Mouse (Mus musculus): ENCODE measurements around the gene Aamp. TPM values are rescaled to one million over a fixed set of nuclear protein-coding genes. Genes with fewer than 3 reads are reported as not detected.

Gene Aamp
- polyA plus RNA-seq, 1 experiment from 2014 or later: 97.5 TPM

GRCm38 (mm10) chr1:74280591-74281325, 3.8 kb downstream of the Aamp start:
- peaks cover 17% of the 10 kb centered on the region for H3K4me1 ChIP-seq (ENCODE audit: control insufficient read depth, low read depth, low read length)
- H3K4me2 ChIP-seq (ENCODE audit: low read depth, low read length): no peak overlapping the region
- WGBS (ENCODE audit: insufficient replicate concordance): 77% methylated on average over 14 of the region's 14 CpGs
- H3K4me3 ChIP-seq (ENCODE audit: low read depth, low read length): no peak overlapping the region
- H3K27me3 ChIP-seq (ENCODE audit: control insufficient read depth, insufficient read depth, low read depth, low read length): no peaks in the 10 kb centered on the region
- H3K9me3 ChIP-seq (replicated peaks; ENCODE audit: control insufficient read depth, low read length): no peaks in the 10 kb centered on the region
- no peak for ATAC-seq (ENCODE audit: low read depth)
- H3K9ac ChIP-seq (ENCODE audit: low read depth, low read length): no peak overlapping the region
- H3K36me3 ChIP-seq (ENCODE audit: control insufficient read depth, insufficient read depth): peaks cover 4% of the 10 kb centered on the region
- no peak overlapping the region for H3K27ac ChIP-seq (ENCODE audit: low read length)

GRCm38 (mm10) chr1:74278988-74279387, 5.5 kb downstream of the Aamp start:
- WGBS (ENCODE audit: insufficient replicate concordance): 77% methylated on average over 11 of the region's 11 CpGs
- H3K36me3 ChIP-seq (ENCODE audit: control insufficient read depth, insufficient read depth): peaks cover 4% of the 10 kb centered on the region
- no peak overlapping the region for H3K4me2 ChIP-seq (ENCODE audit: low read depth, low read length)
- H3K9me3 ChIP-seq (replicated peaks; ENCODE audit: control insufficient read depth, low read length): no peaks in the 10 kb centered on the region
- H3K27ac ChIP-seq (ENCODE audit: low read length): no peak overlapping the region
- no peak overlapping the region for H3K4me3 ChIP-seq (ENCODE audit: low read depth, low read length)
- no peak overlapping the region for H3K9ac ChIP-seq (ENCODE audit: low read depth, low read length)
- H3K4me1 ChIP-seq (ENCODE audit: control insufficient read depth, low read depth, low read length): peaks cover 13% of the 10 kb centered on the region
- ATAC-seq (ENCODE audit: low read depth): no peak
- H3K27me3 ChIP-seq (ENCODE audit: control insufficient read depth, insufficient read depth, low read depth, low read length): no peaks in the 10 kb centered on the region

- Histone ChIP-seq H3K4me3 (ENCODE audit: low read depth, low read length) (no peak within 1 kb of the TSS), H3K27ac (ENCODE audit: low read length) (no peak within 1 kb of the TSS), H3K9me3 (replicated peaks; ENCODE audit: control insufficient read depth, low read length) (no peaks in the 10 kb centered on the region), H3K4me1 (ENCODE audit: control insufficient read depth, low read depth, low read length) (peaks cover 8% of the 10 kb centered on the region), H3K9ac (ENCODE audit: low read depth, low read length) (no peak within 1 kb of the TSS), H3K4me2 (ENCODE audit: low read depth, low read length) (no peak within 1 kb of the TSS), H3K36me3 (ENCODE audit: control insufficient read depth, insufficient read depth) (peaks cover 4% of the 10 kb centered on the region), H3K27me3 (ENCODE audit: control insufficient read depth, insufficient read depth, low read depth, low read length) (no peaks in the 10 kb centered on the region)
- 81% methylated on average over 10 of the region's 10 CpGs for WGBS (ENCODE audit: insufficient replicate concordance)
- no peak for ATAC-seq (ENCODE audit: low read depth)
These were observed 6.0 kb downstream of the Aamp start, which contains the start of gene Gpbar1 for GRCm38 (mm10) chr1:74278538-74278937. Gene Gpbar1 (plus strand): TSS chr1:74278550.

GRCm38 (mm10) chr1:74277883-74278537, 6.5 kb downstream of the Aamp start:
- H3K9me3 ChIP-seq (replicated peaks; ENCODE audit: control insufficient read depth, low read length): no peaks in the 10 kb centered on the region
- H3K27me3 ChIP-seq (ENCODE audit: control insufficient read depth, insufficient read depth, low read depth, low read length): no peaks in the 10 kb centered on the region
- H3K27ac ChIP-seq (ENCODE audit: low read length): no peak overlapping the region
- no peak overlapping the region for H3K4me3 ChIP-seq (ENCODE audit: low read depth, low read length)
- no peak overlapping the region for H3K4me2 ChIP-seq (ENCODE audit: low read depth, low read length)
- peaks cover 1% of the 10 kb centered on the region for H3K36me3 ChIP-seq (ENCODE audit: control insufficient read depth, insufficient read depth)
- no peak for ATAC-seq (ENCODE audit: low read depth)
- H3K9ac ChIP-seq (ENCODE audit: low read depth, low read length): no peak overlapping the region
- 41% methylated on average over 8 of the region's 8 CpGs for WGBS (ENCODE audit: insufficient replicate concordance)
- H3K4me1 ChIP-seq (ENCODE audit: control insufficient read depth, low read depth, low read length): peaks cover 7% of the 10 kb centered on the region

GRCm38 (mm10) chr1:74277041-74277440, 7.5 kb downstream of the Aamp start:
- H3K27ac ChIP-seq (ENCODE audit: low read length): no peak overlapping the region
- H3K27me3 ChIP-seq (ENCODE audit: control insufficient read depth, insufficient read depth, low read depth, low read length): no peaks in the 10 kb centered on the region
- no peak overlapping the region for H3K4me2 ChIP-seq (ENCODE audit: low read depth, low read length)
- 60% methylated on average over 6 of the region's 6 CpGs for WGBS (ENCODE audit: insufficient replicate concordance)
- ATAC-seq (ENCODE audit: low read depth): no peak
- H3K9ac ChIP-seq (ENCODE audit: low read depth, low read length): no peak overlapping the region
- no peak overlapping the region for H3K4me3 ChIP-seq (ENCODE audit: low read depth, low read length)
- H3K4me1 ChIP-seq (ENCODE audit: control insufficient read depth, low read depth, low read length): peaks cover 4% of the 10 kb centered on the region
- no peaks in the 10 kb centered on the region for H3K9me3 ChIP-seq (replicated peaks; ENCODE audit: control insufficient read depth, low read length)
- H3K36me3 ChIP-seq (ENCODE audit: control insufficient read depth, insufficient read depth): no peaks in the 10 kb centered on the region; the same call in 1 of the 2 replicates

GRCm38 (mm10) chr1:74275015-74275414, 9.5 kb downstream of the Aamp start:
- no peaks in the 10 kb centered on the region for H3K27me3 ChIP-seq (ENCODE audit: control insufficient read depth, insufficient read depth, low read depth, low read length)
- no peak overlapping the region for H3K4me3 ChIP-seq (ENCODE audit: low read depth, low read length)
- WGBS (ENCODE audit: insufficient replicate concordance): 11% methylated on average over 9 of the region's 9 CpGs
- ATAC-seq (ENCODE audit: low read depth): 0 out of 2 replicates have a peak, but pooled peaks have one; percentile 14
- no peak overlapping the region for H3K9ac ChIP-seq (ENCODE audit: low read depth, low read length)
- H3K36me3 ChIP-seq (ENCODE audit: control insufficient read depth, insufficient read depth): no peaks in the 10 kb centered on the region
- H3K4me2 ChIP-seq (ENCODE audit: low read depth, low read length): no peak overlapping the region
- no peaks in the 10 kb centered on the region for H3K4me1 ChIP-seq (ENCODE audit: control insufficient read depth, low read depth, low read length)
- H3K27ac ChIP-seq (ENCODE audit: low read length): no peak overlapping the region
- H3K9me3 ChIP-seq (replicated peaks; ENCODE audit: control insufficient read depth, low read length): no peaks in the 10 kb centered on the region

- no peak overlapping the region for H3K9ac ChIP-seq (ENCODE audit: low read depth, low read length)
- no peak overlapping the region for H3K4me2 ChIP-seq (ENCODE audit: low read depth, low read length)
- 64% methylated on average over 4 of the region's 4 CpGs for WGBS (ENCODE audit: insufficient replicate concordance)
- ATAC-seq (ENCODE audit: low read depth): no peak
- H3K4me3 ChIP-seq (ENCODE audit: low read depth, low read length): no peak overlapping the region
- H3K36me3 ChIP-seq (ENCODE audit: control insufficient read depth, insufficient read depth): peaks cover 20% of the 10 kb centered on the region
- H3K27me3 ChIP-seq (ENCODE audit: control insufficient read depth, insufficient read depth, low read depth, low read length): no peaks in the 10 kb centered on the region
- H3K4me1 ChIP-seq (ENCODE audit: control insufficient read depth, low read depth, low read length): no peaks in the 10 kb centered on the region
- no peaks in the 10 kb centered on the region for H3K9me3 ChIP-seq (replicated peaks; ENCODE audit: control insufficient read depth, low read length)
- H3K27ac ChIP-seq (ENCODE audit: low read length): no peak overlapping the region
These were observed 12.9 kb downstream of the Aamp start for GRCm38 (mm10) chr1:74271659-74272058.

- no peaks in the 10 kb centered on the region for H3K9me3 ChIP-seq (replicated peaks; ENCODE audit: control insufficient read depth, low read length)
- no peak overlapping the region for H3K4me3 ChIP-seq (ENCODE audit: low read depth, low read length)
- 77% methylated on average over 8 of the region's 8 CpGs for WGBS (ENCODE audit: insufficient replicate concordance)
- H3K36me3 ChIP-seq (ENCODE audit: control insufficient read depth, insufficient read depth): peaks cover 46% of the 10 kb centered on the region
- ATAC-seq (ENCODE audit: low read depth): no peak
- no peak overlapping the region for H3K9ac ChIP-seq (ENCODE audit: low read depth, low read length)
- H3K4me1 ChIP-seq (ENCODE audit: control insufficient read depth, low read depth, low read length): no peaks in the 10 kb centered on the region
- no peaks in the 10 kb centered on the region for H3K27me3 ChIP-seq (ENCODE audit: control insufficient read depth, insufficient read depth, low read depth, low read length)
- no peak overlapping the region for H3K27ac ChIP-seq (ENCODE audit: low read length)
- no peak overlapping the region for H3K4me2 ChIP-seq (ENCODE audit: low read depth, low read length)
These were observed 15.8 kb downstream of the Aamp start for GRCm38 (mm10) chr1:74268750-74269149.

- H3K4me3 ChIP-seq (ENCODE audit: low read depth, low read length): no peak overlapping the region
- H3K9ac ChIP-seq (ENCODE audit: low read depth, low read length): no peak overlapping the region
- H3K9me3 ChIP-seq (replicated peaks; ENCODE audit: control insufficient read depth, low read length): no peaks in the 10 kb centered on the region
- H3K4me1 ChIP-seq (ENCODE audit: control insufficient read depth, low read depth, low read length): no peaks in the 10 kb centered on the region
- ATAC-seq (ENCODE audit: low read depth): no peak
- H3K27me3 ChIP-seq (ENCODE audit: control insufficient read depth, insufficient read depth, low read depth, low read length): no peaks in the 10 kb centered on the region
- WGBS (ENCODE audit: insufficient replicate concordance): 71% methylated on average over 6 of the region's 6 CpGs
- H3K4me2 ChIP-seq (ENCODE audit: low read depth, low read length): no peak overlapping the region
- no peak overlapping the region for H3K27ac ChIP-seq (ENCODE audit: low read length)
- H3K36me3 ChIP-seq (ENCODE audit: control insufficient read depth, insufficient read depth): peaks cover 57% of the 10 kb centered on the region
These were observed 22.0 kb downstream of the Aamp start for GRCm38 (mm10) chr1:74262510-74262909.
